Mouse (Mus musculus) layer of hippocampus, adult 2 months (tissue): Measurements from ENCODE around the gene Vps33a. TPM values are rescaled to one million over a fixed set of nuclear protein-coding genes. Genes with fewer than 3 reads are reported as not detected.

Source experiments
- DNase-seq, 2 experiments: peaks; one replicate each; pipeline ENCODE4 v3.0.0; 2022; ENCODE audit warnings: low spot score in 2 of 2
- H3K27ac ChIP-seq: fragments of 200-600 bp; 2 replicates; pipeline ENCODE4 v1.8.1; 2022
- H3K4me3 ChIP-seq: fragments of 200-600 bp; 2 replicates; pipeline ENCODE4 v1.8.1; 2022; ENCODE audit warnings: mild to moderate bottlenecking
- CTCF ChIP-seq: fragments of 200-600 bp; conservative IDR thresholded peaks from 2 replicates; pipeline ENCODE4 v1.8.1; 2022; ENCODE audit warnings: antibody characterized with exemption, mild to moderate bottlenecking, moderate library complexity
- long read RNA-seq, 2 experiments: library from polyadenylated mRNA; stranded (forward); transcript quantifications; one replicate each; pipeline ENCODE4 v2.0.0; 2021; ENCODE audit warnings: borderline mapping rate in 2 of 2
- total RNA-seq, 2 experiments: library from RNA; stranded (reverse); gene quantifications; 2 replicates each; pipeline ENCODE4 v1.2.3; 2021

Gene Vps33a
- total RNA-seq: 10 to 100 TPM; 87.1 to 87.4 TPM
- long read RNA-seq, experiment 1, full-length matches to known transcripts: 99 of 119 reads
- long read RNA-seq, experiment 1, partial matches to known transcripts: 6 of 119 reads
- long read RNA-seq, experiment 1, other reads (novel, unspliced or antisense): 14 of 119 reads
- long read RNA-seq, experiment 2, full-length matches to known transcripts: 149 of 177 reads
- long read RNA-seq, experiment 2, partial matches to known transcripts: 9 of 177 reads
- long read RNA-seq, experiment 2, other reads (novel, unspliced or antisense): 19 of 177 reads

GRCm38 (mm10) chr5:123572357-123573186 lies at the start of gene Vps33a:
TSS of gene Vps33a (minus strand) at chr5:123573038.
- Histone ChIP-seq H3K4me3 (peak within 1 kb of the TSS; percentile 99), H3K27ac (peak within 1 kb of the TSS; percentile 97)
- peak; percentile 42 for TF ChIP-seq CTCF
- DNase-seq: peak; percentile 97 to 99

DNA sequence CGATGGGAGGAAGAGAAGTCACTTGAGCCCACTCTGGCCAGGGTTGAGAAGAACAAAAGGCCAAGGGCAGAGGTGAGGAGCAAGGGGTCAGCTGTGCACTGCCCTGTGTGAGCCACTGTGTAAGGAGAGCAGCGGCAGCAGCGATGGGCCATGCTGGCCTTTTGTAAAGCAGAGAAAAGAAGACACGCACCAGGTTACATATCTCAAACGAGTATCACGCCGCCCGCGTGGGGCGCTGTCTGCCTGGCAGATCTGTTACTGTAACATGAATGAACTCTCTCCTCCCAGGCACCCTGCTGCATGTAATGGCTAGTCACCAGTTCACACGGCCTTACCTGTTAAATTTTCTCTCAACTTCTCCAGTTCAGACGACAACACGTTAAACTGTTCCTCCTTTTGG lies 49.6 kb upstream of the Vps33a start:
- peak; percentile 46 for TF ChIP-seq CTCF
- H3K4me3 ChIP-seq: no peak overlapping the region
- no peak for DNase-seq
- no peak overlapping the region for H3K27ac ChIP-seq

DNA sequence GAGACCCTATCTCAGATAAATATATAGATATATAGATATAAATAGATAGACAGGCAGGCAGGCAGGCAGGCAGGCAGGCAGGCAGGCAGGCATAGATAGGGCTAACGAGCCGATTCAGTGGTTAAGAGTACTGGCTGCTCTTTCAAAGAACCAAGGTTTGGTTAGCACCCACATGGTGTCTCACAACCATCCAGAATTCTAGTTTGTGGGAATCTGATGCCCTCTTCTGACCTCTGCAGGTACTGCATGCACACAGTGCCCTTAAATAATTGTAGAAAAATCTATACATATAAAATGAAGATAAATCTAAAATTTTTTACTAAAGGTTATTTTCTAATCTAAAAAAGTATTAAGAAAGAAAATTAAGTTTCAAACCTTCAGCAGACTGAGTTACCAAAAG lies 45.7 kb upstream of the Vps33a start:
- TF ChIP-seq CTCF: peak; percentile 78
- Histone ChIP-seq H3K27ac (no peak overlapping the region), H3K4me3 (no peak overlapping the region)
- no peak for DNase-seq

GRCm38 (mm10) chr5:123614246-123614645 lies 41.4 kb upstream of the Vps33a start:
- H3K4me3 ChIP-seq: no peak overlapping the region
- TF ChIP-seq CTCF: no peak
- no peak for DNase-seq
- no peak overlapping the region for H3K27ac ChIP-seq

GRCm38 (mm10) chr5:123609843-123610242 lies 37.0 kb upstream of the Vps33a start:
- Histone ChIP-seq H3K27ac (peak overlapping the region; percentile 63), H3K4me3 (no peak overlapping the region)
- peak; percentile 94 for TF ChIP-seq CTCF
- DNase-seq: peak; percentile 89 to 91

GRCm38 (mm10) chr5:123609416-123609815 lies 36.6 kb upstream of the Vps33a start:
- DNase-seq: no peak
- no peak overlapping the region for H3K4me3 ChIP-seq
- peak overlapping the region; percentile 63 for H3K27ac ChIP-seq
- TF ChIP-seq CTCF: no peak

- H3K27ac ChIP-seq: 0 out of 2 replicates have a peak overlapping the region, but pooled peaks have one; percentile 33
- no peak for DNase-seq
- no peak for TF ChIP-seq CTCF
- H3K4me3 ChIP-seq: no peak overlapping the region
Measured at GRCm38 (mm10) chr5:123607211-123607669, 34.4 kb upstream of the Vps33a start.

DNA sequence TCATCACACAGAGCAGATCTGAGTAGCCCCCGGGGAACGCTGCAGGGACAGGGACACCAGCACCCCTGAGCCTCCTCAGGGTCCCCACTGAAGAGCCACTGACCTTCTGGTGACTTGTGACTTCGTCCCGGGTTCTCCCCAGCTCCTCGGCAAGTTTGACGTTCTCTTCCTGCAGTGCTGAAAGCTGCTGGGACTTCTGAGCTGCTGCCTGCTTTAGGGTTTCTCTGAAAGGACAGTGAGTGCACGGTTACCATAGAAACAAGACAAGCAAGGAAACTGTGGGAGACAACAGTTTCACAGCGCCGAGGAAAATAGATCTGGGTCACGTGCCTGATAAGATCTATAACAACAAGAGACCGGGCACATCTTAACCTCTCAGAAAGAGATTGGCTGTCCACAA lies 30.7 kb upstream of the Vps33a start:
- DNase-seq: peak in 1 of 2 experiments; percentile 60
- no peak for TF ChIP-seq CTCF
- Histone ChIP-seq H3K4me3 (peak overlapping the region; percentile 52), H3K27ac (peak overlapping the region; percentile 82)

GRCm38 (mm10) chr5:123602174-123602573 lies 29.3 kb upstream of the Vps33a start:
- peak overlapping the region; percentile 78 for H3K27ac ChIP-seq
- H3K4me3 ChIP-seq: peak overlapping the region; percentile 51
- DNase-seq: no peak
- TF ChIP-seq CTCF: peak; percentile 51

DNA sequence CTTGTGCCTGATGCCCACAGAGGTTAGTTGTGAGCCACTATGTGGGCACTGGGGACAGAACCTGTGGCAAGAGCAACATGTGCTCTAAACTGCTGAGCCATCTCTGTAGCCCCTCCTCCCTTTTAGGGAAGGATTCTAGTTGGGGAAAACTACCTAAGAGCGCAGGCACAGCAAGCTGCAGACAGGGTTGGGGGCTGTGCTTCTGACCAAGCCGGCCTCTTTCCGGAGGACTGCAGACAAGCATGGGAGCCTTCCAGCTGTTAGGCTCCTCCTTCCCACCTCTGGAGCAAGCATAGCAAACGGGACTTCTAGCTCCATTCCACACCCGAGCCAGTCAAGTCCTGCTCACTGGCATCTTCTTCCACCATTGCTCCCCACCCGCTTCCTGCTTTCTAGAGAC lies 26.5 kb upstream of the Vps33a start:
- peak overlapping the region; percentile 46; the same call in 1 of the 2 replicates for H3K27ac ChIP-seq
- H3K4me3 ChIP-seq: no peak overlapping the region
- no peak for TF ChIP-seq CTCF
- no peak for DNase-seq

- no peak for DNase-seq
Measured at GRCm38 (mm10) chr5:123593622-123594280, 20.9 kb upstream of the Vps33a start.

GRCm38 (mm10) chr5:123580043-123580442 lies 7.2 kb upstream of the Vps33a start:
- TF ChIP-seq CTCF: no peak
- no peak overlapping the region for H3K27ac ChIP-seq

More at GRCm38 (mm10) chr5:123593622-123594280, 20.9 kb upstream of the Vps33a start:
- Histone ChIP-seq H3K27ac (peak overlapping the region; percentile 40), H3K4me3 (no peak overlapping the region)
- no peak for TF ChIP-seq CTCF

GRCm38 (mm10) chr5:123576696-123577095 lies 3.9 kb upstream of the Vps33a start:
- Histone ChIP-seq H3K27ac (no peak overlapping the region), H3K4me3 (no peak overlapping the region)
- TF ChIP-seq CTCF: no peak
- no peak for DNase-seq

More at GRCm38 (mm10) chr5:123580043-123580442, 7.2 kb upstream of the Vps33a start:
- no peak for DNase-seq
- H3K4me3 ChIP-seq: no peak overlapping the region
